Mouse (Mus musculus) testis, adult 2 months (tissue): ENCODE measurements at regions not wholly inside any gene's neighbourhood (a gene's known extent, or its start where the extent isn't known, plus 50 kb on each side); places are given as distances from the start of the nearest gene placed in this dataset.

Experiments used
- H3K27ac ChIP-seq: fragments of 200-500 bp; 2 replicates; pipeline ENCODE4 v1.5.1; 2012; ENCODE audit warnings: low read depth, low read length; ENCODE audit not compliant: control insufficient read depth, insufficient read depth
- H3K27me3 ChIP-seq: fragments of 200-500 bp; 2 replicates; pipeline ENCODE4 v1.6.1; 2012; ENCODE audit warnings: mild to moderate bottlenecking, low read length, moderate library complexity; ENCODE audit not compliant: control insufficient read depth, insufficient read depth
- H3K36me3 ChIP-seq: fragments of 200-500 bp; 2 replicates; pipeline ENCODE4 v1.6.1; 2012; ENCODE audit warnings: mild to moderate bottlenecking, low read length; ENCODE audit not compliant: control insufficient read depth, insufficient read depth
- H3K4me1 ChIP-seq: fragments of 200-500 bp; 2 replicates; pipeline ENCODE4 v1.6.1; 2012; ENCODE audit warnings: low read length; ENCODE audit not compliant: control insufficient read depth, insufficient read depth
- H3K4me3 ChIP-seq: fragments of 200-500 bp; 2 replicates; pipeline ENCODE4 v1.5.1; 2012; ENCODE audit warnings: low read depth, mild to moderate bottlenecking, low read length, moderate library complexity, mixed read lengths; ENCODE audit not compliant: control insufficient read depth
- CTCF ChIP-seq: fragments of 200-500 bp; IDR thresholded peaks from 2 replicates; pipeline ENCODE4 v1.5.1; 2012; ENCODE audit warnings: low read depth, mild to moderate bottlenecking, inconsistent platforms, low read length, moderate library complexity; ENCODE audit not compliant: control insufficient read depth, insufficient read depth, insufficient replicate concordance
- POLR2A ChIP-seq: fragments of 200-500 bp; IDR thresholded peaks from 2 replicates; pipeline ENCODE4 v1.6.1; 2012; ENCODE audit warnings: low read depth, mild to moderate bottlenecking, inconsistent platforms, low read length, moderate library complexity; ENCODE audit not compliant: control insufficient read depth

- H3K4me3 ChIP-seq, result no peak overlapping the region
- H3K27me3 ChIP-seq, result no peaks in the 10 kb centered on the region
- H3K27ac ChIP-seq, result no peak overlapping the region
- no peaks in the 10 kb centered on the region for H3K36me3 ChIP-seq
- no peaks in the 10 kb centered on the region for H3K4me1 ChIP-seq
- TF ChIP-seq POLR2A (no peak), CTCF (no peak)
These were observed 137.2 kb upstream of the Arglu1 start for GRCm38 (mm10) chr8:8827555-8827954.

GRCm38 (mm10) chr8:8826801-8827200 is 136.5 kb upstream of the Arglu1 start:
- TF ChIP-seq POLR2A (no peak), CTCF (no peak)
- no peaks in the 10 kb centered on the region for H3K27me3 ChIP-seq
- no peaks in the 10 kb centered on the region for H3K36me3 ChIP-seq
- H3K27ac ChIP-seq, result no peak overlapping the region
- no peak overlapping the region for H3K4me3 ChIP-seq
- H3K4me1 ChIP-seq, result no peaks in the 10 kb centered on the region

GRCm38 (mm10) chr8:8824886-8825285 is 134.6 kb upstream of the Arglu1 start:
- Histone ChIP-seq H3K4me3 (no peak overlapping the region), H3K4me1 (no peaks in the 10 kb centered on the region), H3K36me3 (no peaks in the 10 kb centered on the region), H3K27me3 (no peaks in the 10 kb centered on the region), H3K27ac (no peak overlapping the region)
- TF ChIP-seq CTCF (no peak), POLR2A (no peak)

GRCm38 (mm10) chr8:8821119-8821518 is 130.8 kb upstream of the Arglu1 start:
- no peaks in the 10 kb centered on the region for H3K36me3 ChIP-seq
- no peak overlapping the region for H3K4me3 ChIP-seq
- no peaks in the 10 kb centered on the region for H3K4me1 ChIP-seq
- no peaks in the 10 kb centered on the region for H3K27me3 ChIP-seq
- no peak for TF ChIP-seq CTCF
- no peak for TF ChIP-seq POLR2A
- H3K27ac ChIP-seq, result no peak overlapping the region

GRCm38 (mm10) chr8:8820614-8821013 is 130.3 kb upstream of the Arglu1 start:
- TF ChIP-seq CTCF, result no peak
- TF ChIP-seq POLR2A, result no peak
- no peaks in the 10 kb centered on the region for H3K36me3 ChIP-seq
- H3K27me3 ChIP-seq, result no peaks in the 10 kb centered on the region
- no peak overlapping the region for H3K27ac ChIP-seq
- no peaks in the 10 kb centered on the region for H3K4me1 ChIP-seq
- H3K4me3 ChIP-seq, result no peak overlapping the region

GRCm38 (mm10) chr8:8819233-8819931 is 129.1 kb upstream of the Arglu1 start:
- Histone ChIP-seq H3K27me3 (no peaks in the 10 kb centered on the region), H3K27ac (no peak overlapping the region), H3K36me3 (no peaks in the 10 kb centered on the region), H3K4me1 (no peaks in the 10 kb centered on the region), H3K4me3 (no peak overlapping the region)
- TF ChIP-seq POLR2A (no peak), CTCF (no peak)

GRCm38 (mm10) chr8:8812807-8813167 is 122.5 kb upstream of the Arglu1 start:
- Histone ChIP-seq H3K27me3 (no peaks in the 10 kb centered on the region), H3K27ac (no peak overlapping the region), H3K4me3 (no peak overlapping the region), H3K4me1 (no peaks in the 10 kb centered on the region), H3K36me3 (no peaks in the 10 kb centered on the region)
- TF ChIP-seq POLR2A, result no peak
